Comparison of ENCODE assay signal across 14 mouse cellular contexts in the genomic region with DNA sequence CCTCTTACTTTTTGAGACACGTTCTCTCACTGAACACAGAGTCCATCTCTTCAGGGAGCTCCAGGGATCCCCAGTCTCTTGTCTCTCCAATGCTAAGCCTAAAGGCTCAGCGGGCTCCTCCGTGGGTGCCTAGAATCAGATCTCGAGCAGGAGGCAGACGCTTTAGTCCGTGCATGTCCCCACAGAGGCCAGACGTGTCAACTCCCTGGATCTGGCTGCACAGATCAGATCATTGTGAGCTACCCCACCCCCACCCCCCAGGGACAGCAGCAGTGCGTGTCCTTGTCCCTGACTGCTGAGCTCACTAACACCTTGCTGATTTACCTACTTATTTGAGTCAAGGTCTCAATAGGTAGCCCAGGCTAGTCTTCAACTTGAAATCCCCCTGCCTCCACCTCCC. TPM values are rescaled to one million over a fixed set of nuclear protein-coding genes. Genes with fewer than 3 reads are reported as not detected.
DNase-seq lines count a peak whose midpoint lies in the region; ATAC-seq and TF ChIP-seq lines count a peak whose summit lies in the region.
"Had no signal": no experiment of that assay in that cellular context is flagged by ENCODE, and none has a peak within 500 bp of the region (broad histone marks: within the 10 kb centered on the region; RNA-seq: fewer than 3 reads in every experiment).

No protein-coding gene starts in this region.

- H3K36me3 ChIP-seq in hindbrain, embryonic 11.5 days (ENCODE audit: control insufficient read depth, insufficient read depth, low read length): no peaks in the 10 kb centered on the region
- H3K36me3 ChIP-seq in hindbrain, embryonic 12.5 days: no peaks in the 10 kb centered on the region
- H3K36me3 ChIP-seq in G1E (replicated peaks): no peaks in the 10 kb centered on the region
- no peaks in the 10 kb centered on the region for H3K36me3 ChIP-seq in embryonic facial prominence, embryonic 10.5 days (replicated peaks)
- no peaks in the 10 kb centered on the region for H3K36me3 ChIP-seq in liver, embryonic 13.5 days
- H3K36me3 ChIP-seq in forebrain, embryonic 14.5 days (ENCODE audit: control insufficient read depth, insufficient read depth, low read length): no peaks in the 10 kb centered on the region

- H3K27ac ChIP-seq in hindbrain, embryonic 11.5 days (ENCODE audit: low read depth, low read length): no peak overlapping the region
- no peak overlapping the region for H3K27ac ChIP-seq in hindbrain, embryonic 12.5 days
- H3K27ac ChIP-seq in embryonic facial prominence, embryonic 10.5 days (replicated peaks): peak overlapping the region; percentile 70; the same call in 1 of the 2 replicates
- peak overlapping the region; percentile 88 for H3K27ac ChIP-seq in liver, embryonic 13.5 days
- no peak overlapping the region for H3K27ac ChIP-seq in forebrain, embryonic 14.5 days (ENCODE audit: low read depth, low read length)

- no peak overlapping the region for H3K9ac ChIP-seq in hindbrain, embryonic 11.5 days (ENCODE audit: low read depth, low read length)
- H3K9ac ChIP-seq in hindbrain, embryonic 12.5 days: no peak overlapping the region
- peak overlapping the region; percentile 73 for H3K9ac ChIP-seq in liver, embryonic 13.5 days
- H3K9ac ChIP-seq in forebrain, embryonic 14.5 days (ENCODE audit: low read length): no peak overlapping the region
- H3K9ac ChIP-seq: forebrain, postnatal 0 days had no signal

- no peak for ATAC-seq in hindbrain, embryonic 11.5 days (ENCODE audit: low FRiP score)
- ATAC-seq in hindbrain, embryonic 12.5 days (ENCODE audit: low FRiP score): no peak
- no peak for ATAC-seq in G1E (ENCODE audit: extremely low read depth, insufficient number of reproducible peaks, low FRiP score, poor library complexity, severe bottlenecking)
- peak; percentile 75 for ATAC-seq in liver, embryonic 13.5 days (ENCODE audit: low read depth)
- ATAC-seq in forebrain, embryonic 14.5 days: no peak
- ATAC-seq: forebrain, postnatal 0 days had no signal

- no peaks in the 10 kb centered on the region for H3K9me3 ChIP-seq in hindbrain, embryonic 11.5 days (ENCODE audit: control insufficient read depth, low read length)
- H3K9me3 ChIP-seq in hindbrain, embryonic 12.5 days (replicated peaks): no peaks in the 10 kb centered on the region
- H3K9me3 ChIP-seq in G1E (replicated peaks): no peaks in the 10 kb centered on the region
- H3K9me3 ChIP-seq in embryonic facial prominence, embryonic 10.5 days: no peaks in the 10 kb centered on the region
- no peaks in the 10 kb centered on the region for H3K9me3 ChIP-seq in liver, embryonic 13.5 days (replicated peaks)
- H3K9me3 ChIP-seq in forebrain, embryonic 14.5 days (replicated peaks; ENCODE audit: control insufficient read depth, low read length): no peaks in the 10 kb centered on the region

- peak; percentile 32 for DNase-seq in hindbrain, embryonic 11.5 days (ENCODE audit: low spot score)
- DNase-seq in G1E (ENCODE audit: low spot score): no peak
- no peak for DNase-seq in embryonic facial prominence, embryonic 10.5 days (ENCODE audit: low spot score)
- no peak for DNase-seq in liver, embryonic 13.5 days
- no peak for DNase-seq in urinary bladder, postnatal 36 days (ENCODE audit: low spot score in 2 of 2)
- no peak for DNase-seq in adrenal gland, adult 8-10 months
- no peak for DNase-seq in forebrain, embryonic 14.5 days (ENCODE audit: low spot score)
- DNase-seq: adrenal gland, postnatal 14 days; cerebellum, postnatal 14 days; forebrain, postnatal 0 days; kidney, adult 2 months; layer of hippocampus, postnatal 36 days had no signal

- H3K4me2 ChIP-seq in hindbrain, embryonic 11.5 days (replicated peaks; ENCODE audit: low read depth, low read length): no peak overlapping the region
- H3K4me2 ChIP-seq in hindbrain, embryonic 12.5 days (replicated peaks): no peak overlapping the region
- H3K4me2 ChIP-seq in liver, embryonic 13.5 days: peak overlapping the region; percentile 74
- no peak overlapping the region for H3K4me2 ChIP-seq in forebrain, embryonic 14.5 days (ENCODE audit: low read length)

- 35% methylated on average over 8 of the region's 8 CpGs for WGBS in hindbrain, embryonic 11.5 days
- 36% methylated on average over 8 of the region's 8 CpGs for WGBS in hindbrain, embryonic 12.5 days
- 41% methylated on average over 8 of the region's 8 CpGs for WGBS in embryonic facial prominence, embryonic 10.5 days
- 11% methylated on average over 8 of the region's 8 CpGs for WGBS in liver, embryonic 13.5 days (ENCODE audit: insufficient replicate concordance)
- WGBS in forebrain, embryonic 14.5 days: 68% methylated on average over 8 of the region's 8 CpGs

- no peak overlapping the region for H3K4me3 ChIP-seq in hindbrain, embryonic 11.5 days (ENCODE audit: low read depth, low read length)
- no peak overlapping the region for H3K4me3 ChIP-seq in hindbrain, embryonic 12.5 days
- peak overlapping the region; percentile 40; the same call in 1 of the 2 replicates for H3K4me3 ChIP-seq in G1E (ENCODE audit: low read depth, low read length)
- peak overlapping the region; percentile 43 for H3K4me3 ChIP-seq in embryonic facial prominence, embryonic 10.5 days
- H3K4me3 ChIP-seq in liver, embryonic 13.5 days (replicated peaks): peak overlapping the region; percentile 53
- H3K4me3 ChIP-seq in forebrain, embryonic 14.5 days (ENCODE audit: low read depth, low read length): no peak overlapping the region

- no peak for TF ChIP-seq CTCF in G1E (IDR thresholded peaks at IDR 0.05; ENCODE audit: low read depth, low read length)

- H3K4me1 ChIP-seq in hindbrain, embryonic 11.5 days (replicated peaks; ENCODE audit: control insufficient read depth, insufficient read depth, low read length): peaks cover 7% of the 10 kb centered on the region; the same call in 1 of the 2 replicates
- peaks cover 19% of the 10 kb centered on the region for H3K4me1 ChIP-seq in hindbrain, embryonic 12.5 days
- H3K4me1 ChIP-seq in G1E (ENCODE audit: insufficient read depth, low read depth, low read length): peaks cover 64% of the 10 kb centered on the region
- H3K4me1 ChIP-seq in embryonic facial prominence, embryonic 10.5 days: peaks cover 32% of the 10 kb centered on the region
- peaks cover 93% of the 10 kb centered on the region for H3K4me1 ChIP-seq in liver, embryonic 13.5 days (replicated peaks)
- H3K4me1 ChIP-seq in forebrain, embryonic 14.5 days (ENCODE audit: control insufficient read depth, insufficient read depth, low read length): peaks cover 6% of the 10 kb centered on the region; the same call in 1 of the 2 replicates

- H3K27me3 ChIP-seq in hindbrain, embryonic 11.5 days (ENCODE audit: control insufficient read depth, insufficient read depth, low read length): no peaks in the 10 kb centered on the region; the same call in 1 of the 2 replicates
- H3K27me3 ChIP-seq in hindbrain, embryonic 12.5 days: peaks cover 6% of the 10 kb centered on the region; the same call in 1 of the 2 replicates
- H3K27me3 ChIP-seq in G1E (ENCODE audit: insufficient read depth, low read length): no peaks in the 10 kb centered on the region
- H3K27me3 ChIP-seq in embryonic facial prominence, embryonic 10.5 days (replicated peaks; ENCODE audit: low read depth, poor library complexity, severe bottlenecking): 0 out of 2 replicates have a peak, but pooled peaks cover 3% of the 10 kb centered on the region
- H3K27me3 ChIP-seq in liver, embryonic 13.5 days: no peaks in the 10 kb centered on the region
- H3K27me3 ChIP-seq in forebrain, embryonic 14.5 days (replicated peaks; ENCODE audit: control insufficient read depth, insufficient read depth, low read length): no peaks in the 10 kb centered on the region

RNA-seq across cellular contexts. Expression of gene Rcc2, which starts 16.7 kb away (rescaled TPM):
- polyA plus RNA-seq in hindbrain, embryonic 11.5 days (2014; fragmentation: Nextera tagmentation; extraction: Ambion mirVana): 44.3 and 59.6 TPM in 2 replicates
- polyA plus RNA-seq in hindbrain, embryonic 12.5 days (2016; fragmentation: Nextera tagmentation; extraction: Ambion mirVana): 94.4 and 97.8 TPM in 2 replicates
- total RNA-seq in G1E (2014; fragmentation: Nextera tagmentation) (205 and 239 TPM in 2 replicates), G1E (2017) (106 and 117 TPM in 2 replicates)
- 443 and 525 TPM in 2 replicates for polyA plus RNA-seq in G1E (2012)
- polyA plus RNA-seq in embryonic facial prominence, embryonic 10.5 days (2016; fragmentation: Nextera tagmentation; extraction: Ambion mirVana): 54.4 and 59.8 TPM in 2 replicates
- polyA plus RNA-seq in liver, embryonic 13.5 days (2015; fragmentation: Nextera tagmentation; extraction: Ambion mirVana): 20.6 and 25.7 TPM in 2 replicates
- total RNA-seq in adrenal gland, adult 8-10 months (2022): 10 to 100 TPM; 71.0 to 87.5 (median 77.3) TPM
- polyA plus RNA-seq in forebrain, embryonic 14.5 days (2014; fragmentation: Nextera tagmentation; extraction: Ambion mirVana): 23.1 and 32.8 TPM in 2 replicates

RNA-seq across cellular contexts. Expression of gene Arhgef10l, which starts 17.8 kb away (rescaled TPM):
- polyA plus RNA-seq in hindbrain, embryonic 11.5 days (2014; fragmentation: Nextera tagmentation; extraction: Ambion mirVana): 13.8 and 14.5 TPM in 2 replicates
- polyA plus RNA-seq in hindbrain, embryonic 12.5 days (2016; fragmentation: Nextera tagmentation; extraction: Ambion mirVana): 31.2 and 31.7 TPM in 2 replicates
- 19.4 and 25.0 TPM in 2 replicates for total RNA-seq in G1E (2014; fragmentation: Nextera tagmentation)
- total RNA-seq in G1E (2017): 24.7 and 27.4 TPM in 2 replicates
- 32.6 and 43.4 TPM in 2 replicates for polyA plus RNA-seq in G1E (2012)
- 17.9 and 18.2 TPM in 2 replicates for polyA plus RNA-seq in embryonic facial prominence, embryonic 10.5 days (2016; fragmentation: Nextera tagmentation; extraction: Ambion mirVana)
- polyA plus RNA-seq in liver, embryonic 13.5 days (2015; fragmentation: Nextera tagmentation; extraction: Ambion mirVana): 2.6 and 2.7 TPM in 2 replicates
- 10 to 100 TPM; 13.3 to 46.3 (median 28.5) TPM for total RNA-seq in adrenal gland, adult 8-10 months (2022)
- 15.0 and 17.7 TPM in 2 replicates for polyA plus RNA-seq in forebrain, embryonic 14.5 days (2014; fragmentation: Nextera tagmentation; extraction: Ambion mirVana)

RNA-seq across cellular contexts. Expression of gene Padi6, which starts 58.8 kb away (rescaled TPM):
- polyA plus RNA-seq in hindbrain, embryonic 11.5 days (2014; fragmentation: Nextera tagmentation; extraction: Ambion mirVana): 0.13 TPM in 1 of 2 replicates, not detected in the other
- 0.09 TPM in 1 of 2 replicates, not detected in the other for polyA plus RNA-seq in hindbrain, embryonic 12.5 days (2016; fragmentation: Nextera tagmentation; extraction: Ambion mirVana)
- total RNA-seq in G1E (2014; fragmentation: Nextera tagmentation) (not detected in 2 replicates), G1E (2017) (not detected in 2 replicates)
- not detected in 2 replicates for polyA plus RNA-seq in G1E (2012)
- polyA plus RNA-seq in embryonic facial prominence, embryonic 10.5 days (2016; fragmentation: Nextera tagmentation; extraction: Ambion mirVana): not detected in 2 replicates
- polyA plus RNA-seq in liver, embryonic 13.5 days (2015; fragmentation: Nextera tagmentation; extraction: Ambion mirVana): not detected in 2 replicates
- total RNA-seq in adrenal gland, adult 8-10 months (2022): not detected
- polyA plus RNA-seq in forebrain, embryonic 14.5 days (2014; fragmentation: Nextera tagmentation; extraction: Ambion mirVana): not detected in 2 replicates
- total RNA-seq: adrenal gland, postnatal 14 days; forebrain, postnatal 0 days; layer of hippocampus, postnatal 36 days had no signal
- polyA plus RNA-seq: kidney, adult 2 months; midbrain, embryonic 16.5 days had no signal

Comparison
In these comparisons a context has a peak if more than half of its experiments do, and no peak if none do; other contexts are left out.
1. H3K27ac ChIP-seq: peak in embryonic facial prominence, embryonic 10.5 days (single experiment) and liver, embryonic 13.5 days (single experiment); none in hindbrain, embryonic 11.5 days (single experiment), hindbrain, embryonic 12.5 days (single experiment) and forebrain, embryonic 14.5 days (single experiment).
2. H3K4me3 ChIP-seq: peak in G1E (single experiment), embryonic facial prominence, embryonic 10.5 days (single experiment) and liver, embryonic 13.5 days (single experiment); none in hindbrain, embryonic 11.5 days (single experiment), hindbrain, embryonic 12.5 days (single experiment) and forebrain, embryonic 14.5 days (single experiment).